ENCODE assay signal across 9 mouse cellular contexts in the genomic region with DNA sequence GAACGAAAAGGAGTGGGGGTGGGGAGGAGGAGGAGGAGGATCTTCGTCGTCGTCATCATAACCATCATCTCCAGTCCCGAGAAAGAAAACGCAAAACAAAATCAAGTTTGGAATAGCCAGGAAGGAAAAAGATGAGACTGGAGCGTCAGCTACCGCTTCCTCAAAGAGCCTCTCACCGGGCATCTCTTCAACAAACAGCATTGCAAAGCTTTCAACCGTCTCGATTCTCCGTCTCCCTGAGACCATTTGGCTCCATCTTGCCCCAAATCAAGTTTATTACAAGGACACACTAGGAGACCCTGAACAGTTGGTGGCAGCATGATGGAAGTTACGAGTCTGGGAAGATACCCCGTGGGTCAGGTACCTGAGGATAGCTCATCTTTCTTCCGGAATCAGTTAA. TPM values are rescaled to one million over a fixed set of nuclear protein-coding genes. Genes with fewer than 3 reads are reported as not detected.
DNase-seq lines count a peak whose midpoint lies in the region; ATAC-seq and TF ChIP-seq lines count a peak whose summit lies in the region.
"Had no signal": no experiment of that assay in that cellular context is flagged by ENCODE, and none has a peak within 500 bp of the region (broad histone marks: within the 10 kb centered on the region; RNA-seq: fewer than 3 reads in every experiment).

No protein-coding gene starts in this region.

- no peaks in the 10 kb centered on the region for H3K36me3 ChIP-seq in kidney, adult 2 months (ENCODE audit: control insufficient read depth, insufficient read depth, low read length)
- no peaks in the 10 kb centered on the region for H3K36me3 ChIP-seq in embryonic facial prominence, embryonic 12.5 days
- no peaks in the 10 kb centered on the region for H3K36me3 ChIP-seq in hindbrain, embryonic 13.5 days
- H3K36me3 ChIP-seq in midbrain, embryonic 15.5 days (replicated peaks), result no peaks in the 10 kb centered on the region

- H3K4me1 ChIP-seq in kidney, adult 2 months (ENCODE audit: control insufficient read depth, insufficient read depth, low read length), result peaks cover 14% of the 10 kb centered on the region
- H3K4me1 ChIP-seq in embryonic facial prominence, embryonic 12.5 days, result peaks cover 17% of the 10 kb centered on the region
- H3K4me1 ChIP-seq in hindbrain, embryonic 13.5 days (replicated peaks), result peaks cover 26% of the 10 kb centered on the region
- H3K4me1 ChIP-seq in midbrain, embryonic 15.5 days, result peaks cover 24% of the 10 kb centered on the region

- no peaks in the 10 kb centered on the region for H3K27me3 ChIP-seq in kidney, adult 2 months (replicated peaks; ENCODE audit: control insufficient read depth, insufficient read depth, low read length)
- peaks cover 45% of the 10 kb centered on the region for H3K27me3 ChIP-seq in embryonic facial prominence, embryonic 12.5 days
- peaks cover 61% of the 10 kb centered on the region for H3K27me3 ChIP-seq in hindbrain, embryonic 13.5 days
- peaks cover 46% of the 10 kb centered on the region for H3K27me3 ChIP-seq in midbrain, embryonic 15.5 days (replicated peaks)

- 0 out of 2 replicates have a peak overlapping the region, but pooled peaks have one; percentile 10 for H3K9ac ChIP-seq in embryonic facial prominence, embryonic 12.5 days
- H3K9ac ChIP-seq in hindbrain, embryonic 13.5 days, result no peak overlapping the region
- H3K9ac ChIP-seq in midbrain, embryonic 15.5 days, result no peak overlapping the region

- TF ChIP-seq CTCF in kidney, adult 2 months (conservative IDR thresholded peaks at IDR 0.05; ENCODE audit: insufficient read depth, insufficient read length, low read depth, low read length), result no peak

- no peak for ATAC-seq in embryonic facial prominence, embryonic 12.5 days (ENCODE audit: insufficient number of reproducible peaks, insufficient read depth, low FRiP score, low TSS enrichment)
- no peak for ATAC-seq in hindbrain, embryonic 13.5 days (ENCODE audit: low FRiP score)
- ATAC-seq in midbrain, embryonic 15.5 days (replicated peaks), result no peak

- peak overlapping the region; percentile 52; the same call in 1 of the 2 replicates for H3K4me3 ChIP-seq in kidney, adult 2 months (ENCODE audit: insufficient read depth, low read depth, low read length)
- peak overlapping the region; percentile 33 for H3K4me3 ChIP-seq in embryonic facial prominence, embryonic 12.5 days
- H3K4me3 ChIP-seq in hindbrain, embryonic 13.5 days, result peak overlapping the region; percentile 39
- H3K4me3 ChIP-seq in midbrain, embryonic 15.5 days, result peak overlapping the region; percentile 38

- no peaks in the 10 kb centered on the region for H3K9me3 ChIP-seq in embryonic facial prominence, embryonic 12.5 days
- H3K9me3 ChIP-seq in hindbrain, embryonic 13.5 days, result no peaks in the 10 kb centered on the region
- no peaks in the 10 kb centered on the region for H3K9me3 ChIP-seq in midbrain, embryonic 15.5 days

- H3K4me2 ChIP-seq in embryonic facial prominence, embryonic 12.5 days (replicated peaks), result peak overlapping the region; percentile 49
- H3K4me2 ChIP-seq in hindbrain, embryonic 13.5 days, result peak overlapping the region; percentile 64
- peak overlapping the region; percentile 75 for H3K4me2 ChIP-seq in midbrain, embryonic 15.5 days

- no peak for DNase-seq in kidney, adult 2 months
- DNase-seq in kidney, postnatal 10 days, result no peak
- no peak for DNase-seq in thymus, postnatal 4 days
- DNase-seq in gastrocnemius, postnatal 36 days, result no peak
- no peak for DNase-seq in left cerebral cortex, postnatal 14 days (ENCODE audit: low spot score in 2 of 2)

- H3K27ac ChIP-seq in kidney, adult 2 months (ENCODE audit: insufficient read depth, low read depth, low read length), result no peak overlapping the region
- no peak overlapping the region for H3K27ac ChIP-seq in embryonic facial prominence, embryonic 12.5 days
- no peak overlapping the region for H3K27ac ChIP-seq in hindbrain, embryonic 13.5 days
- no peak overlapping the region for H3K27ac ChIP-seq in midbrain, embryonic 15.5 days

- no peak for TF ChIP-seq POLR2A in kidney, adult 2 months (IDR thresholded peaks at IDR 0.05; ENCODE audit: low read depth, low read length)

- WGBS in kidney, adult 2 months, result 14% methylated on average over 15 of the region's 15 CpGs
- WGBS in embryonic facial prominence, embryonic 12.5 days, result 7% methylated on average over 15 of the region's 15 CpGs
- WGBS in hindbrain, embryonic 13.5 days, result 13% methylated on average over 15 of the region's 15 CpGs
- 9% methylated on average over 15 of the region's 15 CpGs for WGBS in midbrain, embryonic 15.5 days

- intact Hi-C loops in gastrocnemius, postnatal 36 days (cut with DNase I), result no loop called here
- intact Hi-C loops in left cerebral cortex, postnatal 14 days (cut with DNase I), result no loop called here

RNA-seq across cellular contexts. Expression of a gene that starts 0.4 kb away (rescaled TPM):
- polyA plus RNA-seq in kidney, adult 2 months (2012; rRNA removed), result 91.5 and 107 TPM in 2 replicates
- polyA plus RNA-seq in embryonic facial prominence, embryonic 12.5 days (2016; fragmentation: Nextera tagmentation; extraction: Ambion mirVana), result 0.86 and 1.4 TPM in 2 replicates
- 5.1 and 5.2 TPM in 2 replicates for polyA plus RNA-seq in hindbrain, embryonic 13.5 days (2015; fragmentation: Nextera tagmentation; extraction: Ambion mirVana)
- polyA plus RNA-seq in midbrain, embryonic 15.5 days (2015; fragmentation: Nextera tagmentation; extraction: Ambion mirVana), result 5.3 and 6.0 TPM in 2 replicates
- total RNA-seq in gastrocnemius, postnatal 36 days (2021), result 10 to 100 TPM; 12.9 to 14.6 TPM
- total RNA-seq in left cerebral cortex, postnatal 14 days (2021), result 10 to 100 TPM; 75.6 to 99.5 TPM
- total RNA-seq: MEL had no signal

RNA-seq across cellular contexts. Expression of a gene that starts 41.0 kb away (rescaled TPM):
- 9.2 and 11.0 TPM in 2 replicates for polyA plus RNA-seq in kidney, adult 2 months (2012; rRNA removed)
- polyA plus RNA-seq in embryonic facial prominence, embryonic 12.5 days (2016; fragmentation: Nextera tagmentation; extraction: Ambion mirVana), result 63.8 and 65.3 TPM in 2 replicates
- 64.0 and 69.1 TPM in 2 replicates for polyA plus RNA-seq in hindbrain, embryonic 13.5 days (2015; fragmentation: Nextera tagmentation; extraction: Ambion mirVana)
- polyA plus RNA-seq in midbrain, embryonic 15.5 days (2015; fragmentation: Nextera tagmentation; extraction: Ambion mirVana), result 61.8 and 62.8 TPM in 2 replicates
- 10 to 100 TPM; 11.7 to 12.8 TPM for total RNA-seq in gastrocnemius, postnatal 36 days (2021)
- 10 to 100 TPM; 28.0 to 34.8 TPM for total RNA-seq in left cerebral cortex, postnatal 14 days (2021)

Comparison
In these comparisons a context has a peak if more than half of its experiments do, and no peak if none do; other contexts are left out.
1. RNA of a gene that starts 0.4 kb away (polyA plus RNA-seq): 91.5 to 107 TPM in kidney, adult 2 months; 5.3 to 6.0 TPM in midbrain, embryonic 15.5 days, 5.1 to 5.2 TPM in hindbrain, embryonic 13.5 days and 0.86 to 1.4 TPM in embryonic facial prominence, embryonic 12.5 days; every median in the first group is over 10 times any median in the second.
2. Peak in every context shown above with its lines, with median percentiles within 50 percentile points of each other: H3K4me3 ChIP-seq and H3K4me2 ChIP-seq.